Mouse (Mus musculus): ENCODE data around the gene Gm21996. TPM values are rescaled to one million over a fixed set of nuclear protein-coding genes. Genes with fewer than 3 reads are reported as not detected.

The Gm21996 gene
- not detected for polyA plus RNA-seq (2017; shearing (Covaris generic))

GRCm38 (mm10) chrY:89745432-89745831 is at the start of gene Gm21996:
Gm21996 (minus strand) TSS chrY:89745532.

